Mouse (Mus musculus): ENCODE data around the gene Pias1.
"Not testable (repeated sequence)": the region's sequence is repeated elsewhere in the genome, so short reads cannot be mapped to it uniquely, and the experiment has no call there.

Pias1 gene

GRCm38 (mm10) chr9:62944063-62944462 is 43.7 kb downstream of the Pias1 start:
- CTCF ChIA-PET, result no interaction called here

GRCm38 (mm10) chr9:62940966-62941365 is 46.8 kb downstream of the Pias1 start:
- CTCF ChIA-PET, result no interaction called here

- CTCF ChIA-PET, result interaction anchor here (0.7 to 1.1 kb wide), 2 partner anchors 10 to 15 kb away, joined by 3 read pairs; no protein-coding TSS in a partner anchor
These were observed 51.9 kb downstream of the Pias1 start for GRCm38 (mm10) chr9:62935854-62936253.

- CTCF ChIA-PET, result interaction anchor here (0.7 kb wide), 2 partner anchors 19 to 1058 kb away, joined by 3 read pairs; no protein-coding TSS in a partner anchor
These were observed 52.9 kb downstream of the Pias1 start for GRCm38 (mm10) chr9:62934700-62935400.

GRCm38 (mm10) chr9:62932575-62933339 is 55.0 kb downstream of the Pias1 start:
- CTCF ChIA-PET, result interaction anchor here (0.6 to 1.0 kb wide), 2 partner anchors 10 to 19 kb away, joined by 3 to 4 read pairs; no protein-coding TSS in a partner anchor

- CTCF ChIA-PET, result no interaction called here
These were observed 62.7 kb downstream of the Pias1 start for GRCm38 (mm10) chr9:62924886-62925610.

- CTCF ChIA-PET, result interaction anchor here (0.7 kb wide), 1 partner anchor 16 kb away, joined by 3 read pairs; no protein-coding TSS in a partner anchor
These were observed 66.8 kb downstream of the Pias1 start for GRCm38 (mm10) chr9:62920877-62921276.

GRCm38 (mm10) chr9:62917059-62917458 is 70.7 kb downstream of the Pias1 start:
- CTCF ChIA-PET, result no interaction called here

GRCm38 (mm10) chr9:62913390-62914069 is 74.2 kb downstream of the Pias1 start:
- CTCF ChIA-PET, result interaction anchor here (0.6 to 1.0 kb wide), 3 partner anchors 11 to 52 kb away, joined by 3 to 4 read pairs (median 3); no protein-coding TSS in a partner anchor

- CTCF ChIA-PET, result no interaction called here
These were observed 82.7 kb downstream of the Pias1 start for GRCm38 (mm10) chr9:62905039-62905438.

- CTCF ChIA-PET, result no interaction called here
These were observed 83.9 kb downstream of the Pias1 start for GRCm38 (mm10) chr9:62903841-62904240.

GRCm38 (mm10) chr9:62901736-62902135 is 86.0 kb downstream of the Pias1 start:
- CTCF ChIA-PET, result no interaction called here

- CTCF ChIA-PET, result no interaction called here
These were observed 93.2 kb downstream of the Pias1 start for GRCm38 (mm10) chr9:62894486-62894885.

- CTCF ChIA-PET, result no interaction called here
These were observed 105.9 kb downstream of the Pias1 start for GRCm38 (mm10) chr9:62881871-62882270.

GRCm38 (mm10) chr9:62877825-62878224 is 109.9 kb downstream of the Pias1 start:
- CTCF ChIA-PET, result no interaction called here

- CTCF ChIA-PET, result no interaction called here
These were observed 110.6 kb downstream of the Pias1 start for GRCm38 (mm10) chr9:62876966-62877616.

GRCm38 (mm10) chr9:62870728-62871127 is 117.0 kb downstream of the Pias1 start:
- CTCF ChIA-PET, result no interaction called here

GRCm38 (mm10) chr9:62869236-62869635 is 118.5 kb downstream of the Pias1 start:
- CTCF ChIA-PET, result not testable (repeated sequence)

GRCm38 (mm10) chr9:62860866-62861265 is 126.9 kb downstream of the Pias1 start:
- CTCF ChIA-PET, result no interaction called here

- CTCF ChIA-PET, result not testable (repeated sequence)
These were observed 127.6 kb downstream of the Pias1 start for GRCm38 (mm10) chr9:62860102-62860501.
